Mouse (Mus musculus) cerebellum, adult 2 months (tissue): ENCODE data around the gene Nt5c2. TPM values are rescaled to one million over a fixed set of nuclear protein-coding genes. Genes with fewer than 3 reads are reported as not detected.

Source experiments
- DNase-seq, 2 experiments: peaks; one replicate each; pipeline ENCODE4 v3.0.0; 2021
- H3K27ac ChIP-seq: fragments of 200-500 bp; 2 replicates; pipeline ENCODE4 v1.5.1; 2012; ENCODE audit warnings: low read length, control low read depth, inconsistent platforms; ENCODE audit not compliant: insufficient read depth
- H3K27me3 ChIP-seq: fragments of 200-500 bp; 2 replicates; pipeline ENCODE4 v1.6.1; 2012; ENCODE audit warnings: inconsistent platforms, mild to moderate bottlenecking, low read length, moderate library complexity; ENCODE audit not compliant: control insufficient read depth, insufficient read depth
- H3K4me1 ChIP-seq: fragments of 200-500 bp; 2 replicates; pipeline ENCODE4 v1.6.1; 2011; ENCODE audit warnings: low read length; ENCODE audit not compliant: control insufficient read depth, insufficient read depth
- H3K4me3 ChIP-seq: fragments of 200-500 bp; replicated peaks from 2 replicates; pipeline ENCODE3; 2011; ENCODE audit warnings: mild to moderate bottlenecking, low read depth, low read length, control low read depth; ENCODE audit not compliant: insufficient read depth
- CTCF ChIP-seq: fragments of 200-500 bp; IDR thresholded peaks from 2 replicates; pipeline ENCODE4 v1.5.1; 2011; ENCODE audit warnings: low read depth, mild to moderate bottlenecking, control low read depth, low read length, moderate library complexity, borderline replicate concordance; ENCODE audit not compliant: insufficient read depth
- POLR2A ChIP-seq: fragments of 200-500 bp; IDR thresholded peaks from 2 replicates; pipeline ENCODE4 v1.6.1; 2011; ENCODE audit warnings: low read length, control low read depth, borderline replicate concordance; ENCODE audit not compliant: insufficient read depth
- WGBS: fragments of 180-500 bp; shearing (Covaris S2); methylation state at CpG from one replicate; pipeline ENCODE4 v1.1.7; 2018; 5-methylcytosine and 5-hydroxymethylcytosine counted together
- polyA plus RNA-seq: library from polyadenylated mRNA; depleted of rRNA; stranded (reverse); fragments of >200 nt; gene quantifications from 2 replicates; pipeline ENCODE4 v1.2.3, GENCODE M21; 2012; rRNA removed

Gene Nt5c2
- polyA plus RNA-seq, result 48.9 and 49.3 TPM in 2 replicates

DNA sequence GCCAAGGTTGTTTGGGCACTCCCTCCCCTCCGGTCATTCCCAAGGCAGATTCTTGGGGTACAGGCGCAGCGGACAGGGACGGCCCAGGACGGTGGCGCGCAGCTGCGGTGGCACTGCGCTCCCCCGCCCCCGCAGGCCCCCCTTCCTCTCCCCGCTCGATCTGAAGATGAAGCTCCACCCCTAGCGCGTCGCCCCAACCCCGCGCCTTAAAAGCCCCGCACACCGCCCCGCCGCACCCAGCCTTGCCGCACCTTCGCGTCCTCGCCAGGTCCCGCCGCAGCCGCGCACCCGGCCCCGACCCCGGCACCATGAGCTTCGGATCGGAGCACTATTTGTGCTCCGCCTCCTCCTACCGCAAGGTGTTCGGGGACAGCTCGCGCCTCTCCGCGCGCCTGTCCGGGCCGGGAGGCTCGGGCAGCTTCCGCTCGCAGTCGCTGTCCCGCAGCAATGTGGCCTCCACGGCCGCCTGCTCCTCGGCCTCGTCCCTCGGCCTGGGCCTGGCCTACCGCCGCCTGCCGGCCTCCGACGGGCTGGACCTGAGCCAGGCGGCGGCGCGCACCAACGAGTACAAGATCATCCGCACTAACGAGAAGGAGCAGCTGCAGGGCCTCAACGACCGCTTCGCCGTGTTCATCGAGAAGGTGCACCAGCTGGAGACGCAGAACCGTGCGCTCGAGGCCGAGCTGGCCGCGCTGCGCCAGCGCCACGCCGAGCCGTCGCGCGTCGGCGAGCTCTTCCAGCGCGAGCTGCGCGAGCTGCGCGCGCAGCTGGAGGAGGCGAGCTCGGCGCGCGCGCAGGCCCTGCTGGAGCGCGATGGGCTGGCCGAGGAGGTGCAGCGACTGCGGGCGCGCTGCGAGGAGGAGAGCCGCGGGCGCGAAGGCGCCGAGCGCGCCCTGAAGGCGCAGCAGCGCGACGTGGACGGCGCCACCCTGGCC lies at the start of gene Nt5c2, which contains the start of gene Ina:
TSS of gene Nt5c2 (minus strand) at position 707 of the 935 bp plus-strand sequence.
TSS of gene Ina (plus strand) at position 252 of the 935 bp plus-strand sequence.
- WGBS, result under 1% methylated on average over 122 of the region's 124 CpGs

DNA sequence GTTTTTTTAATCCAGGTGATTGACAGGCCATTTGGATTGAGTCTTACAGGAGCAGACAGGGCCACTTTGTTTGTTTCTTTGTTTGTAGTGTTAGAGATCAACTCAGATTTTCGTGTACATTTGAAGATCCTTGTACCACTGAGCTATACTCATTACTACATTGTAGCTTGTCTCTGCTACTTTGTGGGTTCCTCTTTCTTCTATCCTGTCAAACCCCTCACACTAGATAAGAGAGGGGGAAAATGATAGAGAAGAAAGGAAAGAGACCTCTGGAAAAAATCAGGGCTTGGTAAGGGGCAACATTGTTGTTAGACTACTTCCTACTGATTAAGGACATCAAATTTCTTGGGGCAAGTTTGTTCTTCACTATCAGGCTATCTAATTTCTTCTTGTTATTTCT lies 42.7 kb upstream of the Nt5c2 start:
- no peak overlapping the region for H3K4me3 ChIP-seq
- H3K27ac ChIP-seq, result no peak overlapping the region
- TF ChIP-seq POLR2A, result no peak
- no peak for TF ChIP-seq CTCF
- H3K4me1 ChIP-seq, result no peaks in the 10 kb centered on the region
- no peaks in the 10 kb centered on the region for H3K27me3 ChIP-seq
- 57% methylated on average over 1 of the region's 1 CpGs for WGBS
- no peak for DNase-seq

More for the DNA sequence above, at the start of gene Nt5c2, which contains the start of gene Ina:
- TF ChIP-seq POLR2A, result peak; percentile 91
- no peak for TF ChIP-seq CTCF
- Histone ChIP-seq H3K27me3 (no peaks in the 10 kb centered on the region), H3K27ac (peak within 1 kb of the TSS; percentile 92), H3K4me1 (peaks cover 19% of the 10 kb centered on the region; the same call in 1 of the 2 replicates), H3K4me3 (peak within 1 kb of the TSS; percentile 73)
- DNase-seq, result peak; percentile 89 to 92

DNA sequence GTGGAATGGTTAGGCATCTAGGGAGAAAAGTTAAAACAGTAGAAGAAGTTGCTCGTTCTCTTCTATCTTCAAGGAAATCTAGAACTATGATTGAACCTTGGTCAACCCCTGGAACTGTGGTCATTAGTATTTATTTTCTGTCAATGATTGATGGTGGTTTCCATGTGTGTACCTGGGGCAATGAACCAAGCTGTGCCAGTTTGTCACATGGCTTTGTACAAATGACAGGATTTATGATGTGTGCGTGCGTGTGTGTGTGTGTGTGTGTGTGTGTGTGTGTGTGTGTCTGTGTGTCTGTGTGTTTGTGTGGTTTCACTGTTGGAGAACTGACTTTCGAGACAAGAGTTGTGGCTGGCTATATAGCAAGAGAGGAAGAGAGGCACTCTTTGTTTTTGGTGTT lies 38.5 kb upstream of the Nt5c2 start:
- H3K4me3 ChIP-seq, result no peak overlapping the region
- 0 out of 2 replicates have a peak, but pooled peaks cover 4% of the 10 kb centered on the region for H3K4me1 ChIP-seq
- no peak for TF ChIP-seq CTCF
- TF ChIP-seq POLR2A, result no peak
- 92% methylated on average over 4 of the region's 4 CpGs for WGBS
- H3K27me3 ChIP-seq, result no peaks in the 10 kb centered on the region
- DNase-seq, result no peak
- H3K27ac ChIP-seq, result no peak overlapping the region

DNA sequence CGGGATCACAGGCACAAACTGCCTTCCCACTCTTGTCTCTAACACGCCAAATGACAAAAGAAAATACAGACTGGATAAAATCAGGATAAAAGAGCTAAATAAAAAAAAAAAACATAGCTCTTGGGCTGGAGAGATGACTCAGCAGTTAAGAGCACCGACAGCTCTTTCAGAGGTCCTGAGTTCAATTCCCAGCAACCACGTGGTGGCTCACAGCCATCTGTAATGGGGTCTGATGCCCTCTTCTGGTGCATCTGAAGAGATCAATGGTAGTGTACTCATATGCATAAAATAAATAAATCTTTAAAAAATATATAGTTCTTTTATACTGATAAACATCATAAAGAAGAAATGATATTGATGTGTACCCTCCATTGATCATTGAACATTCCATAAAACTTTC lies 38.0 kb upstream of the Nt5c2 start:
- Histone ChIP-seq H3K27me3 (no peaks in the 10 kb centered on the region), H3K4me3 (no peak overlapping the region), H3K27ac (no peak overlapping the region), H3K4me1 (0 out of 2 replicates have a peak, but pooled peaks cover 4% of the 10 kb centered on the region)
- DNase-seq, result no peak
- 85% methylated on average over 4 of the region's 4 CpGs for WGBS
- TF ChIP-seq CTCF, result no peak
- TF ChIP-seq POLR2A, result no peak

DNA sequence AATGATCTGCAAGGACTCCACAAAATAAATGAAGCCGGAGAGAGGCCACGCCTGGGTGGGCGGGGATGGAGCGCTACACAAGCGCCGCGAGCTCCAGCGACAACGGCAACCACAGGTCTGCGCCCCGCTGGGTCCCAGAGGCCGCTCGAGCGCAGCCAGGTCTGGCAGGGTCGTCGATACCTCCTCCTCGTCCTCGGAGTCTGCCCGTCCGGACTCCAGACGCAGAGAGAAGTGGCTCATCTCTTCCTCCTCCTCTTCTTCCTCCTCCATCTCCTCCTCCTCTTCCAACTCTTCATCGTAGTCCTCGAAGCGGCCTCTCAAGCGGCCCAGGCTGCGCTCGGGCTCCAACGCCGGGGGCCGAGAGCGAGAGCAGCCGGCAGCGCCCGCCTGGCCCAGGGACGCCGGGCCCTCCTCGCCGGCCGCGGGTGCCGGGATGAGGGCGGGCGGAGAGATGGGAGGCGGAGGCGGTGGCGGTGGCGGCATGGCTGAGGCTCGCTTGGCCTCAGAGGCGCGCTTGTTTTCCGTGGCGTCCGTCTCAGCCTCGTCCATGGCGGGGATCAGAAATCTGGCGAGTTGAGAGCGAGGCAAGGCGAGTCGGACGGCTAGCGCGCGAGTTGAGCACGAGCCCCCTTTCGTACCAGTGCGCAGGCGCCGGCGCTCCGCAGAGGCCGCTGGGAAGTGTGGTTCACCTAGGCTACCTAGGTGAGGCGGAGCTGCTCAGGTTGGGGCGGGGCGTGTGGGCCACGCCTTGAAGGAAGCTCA lies 35.5 kb upstream of the Nt5c2 start, which contains the start of gene Pcgf6:
TSS of gene Pcgf6 (minus strand) at position 636 of the 762 bp plus-strand sequence.
- peak within 1 kb of the TSS; percentile 42; the same call in 1 of the 2 replicates for H3K27ac ChIP-seq
- WGBS, result under 1% methylated on average over 75 of the region's 75 CpGs
- peak; percentile 90 to 91 for DNase-seq
- H3K4me1 ChIP-seq, result 0 out of 2 replicates have a peak, but pooled peaks cover 4% of the 10 kb centered on the region
- no peaks in the 10 kb centered on the region for H3K27me3 ChIP-seq
- H3K4me3 ChIP-seq, result peak within 1 kb of the TSS; percentile 61
- TF ChIP-seq CTCF, result no peak
- peak; percentile 75 for TF ChIP-seq POLR2A

DNA sequence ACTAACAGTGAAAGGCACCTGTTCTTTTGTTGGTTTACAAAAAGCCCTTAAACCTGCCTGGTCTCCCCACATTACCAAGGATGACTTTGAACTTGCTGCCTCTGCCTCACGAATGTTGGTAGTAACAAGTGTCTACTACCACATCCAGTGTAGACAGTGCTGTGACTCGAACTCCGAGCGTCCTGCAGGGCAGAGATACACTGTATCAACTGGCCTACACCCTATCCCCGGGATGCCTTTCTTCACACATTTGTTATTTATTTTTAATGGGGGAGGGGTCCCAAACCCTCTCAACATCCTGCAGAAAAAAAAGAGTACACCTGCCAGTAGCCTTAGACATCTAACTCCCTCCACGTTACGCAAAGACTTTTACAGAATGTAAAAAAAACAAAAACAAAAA lies 34.9 kb upstream of the Nt5c2 start:
- TF ChIP-seq POLR2A (no peak), CTCF (no peak)
- H3K27me3 ChIP-seq, result no peaks in the 10 kb centered on the region

DNA sequence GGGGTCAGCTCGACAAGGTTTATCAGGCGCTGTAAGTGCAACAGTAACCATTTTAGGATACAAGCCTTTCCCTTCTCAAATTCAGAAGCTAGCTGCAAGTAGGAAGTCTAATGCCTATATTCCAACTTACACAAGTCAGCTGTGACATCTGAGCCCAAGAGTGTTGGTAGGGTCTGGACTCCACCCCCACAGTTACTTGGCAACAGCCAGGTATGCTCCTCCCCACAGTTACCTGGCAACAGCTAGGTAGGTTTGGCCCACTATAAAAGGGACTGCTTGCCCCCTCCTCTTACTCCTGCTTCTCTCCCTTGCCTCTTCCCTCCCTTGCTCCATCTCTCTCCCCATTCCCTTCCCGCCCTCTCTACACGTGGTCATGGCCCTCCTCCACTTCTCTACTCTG lies 34.1 kb upstream of the Nt5c2 start:
- TF ChIP-seq CTCF (no peak), POLR2A (no peak)
- 69% methylated on average over 4 of the region's 4 CpGs for WGBS
- no peak for DNase-seq
- no peak overlapping the region for H3K27ac ChIP-seq
- no peaks in the 10 kb centered on the region for H3K27me3 ChIP-seq
- no peak overlapping the region for H3K4me3 ChIP-seq
- H3K4me1 ChIP-seq, result 0 out of 2 replicates have a peak, but pooled peaks cover 4% of the 10 kb centered on the region

More for the DNA sequence above, 34.9 kb upstream of the Nt5c2 start:
- no peak for DNase-seq
- WGBS, result 4% methylated on average over 7 of the region's 7 CpGs
- no peak overlapping the region for H3K27ac ChIP-seq
- 0 out of 2 replicates have a peak, but pooled peaks cover 4% of the 10 kb centered on the region for H3K4me1 ChIP-seq
- H3K4me3 ChIP-seq, result peak overlapping the region; percentile 61
